Mouse (Mus musculus) kidney, embryonic 16.5 days (tissue): Measurements from ENCODE around the gene Crebl2. TPM values are rescaled to one million over a fixed set of nuclear protein-coding genes. Genes with fewer than 3 reads are reported as not detected.

Source experiments
- ATAC-seq: fragments of 200-750 bp; cut with Nextera tagmentation; 2 replicates; pipeline ENCODE4 v1.8.0; 2017; ENCODE audit warnings: moderate TSS enrichment; ENCODE audit not compliant: low FRiP score, low TSS enrichment
- H3K27ac ChIP-seq: fragments of 300-500 bp; sonication (generic); 2 replicates; pipeline ENCODE4 v1.5.1; 2014; ENCODE audit warnings: low read length
- H3K27me3 ChIP-seq: fragments of 300-500 bp; sonication (generic); 2 replicates; pipeline ENCODE4 v1.6.1; 2014; ENCODE audit warnings: low read length, control low read depth, mixed read lengths; ENCODE audit not compliant: insufficient read depth
- H3K36me3 ChIP-seq: fragments of 300-500 bp; sonication (generic); 2 replicates; pipeline ENCODE4 v1.6.1; 2014; ENCODE audit warnings: low read length, control low read depth, mixed read lengths; ENCODE audit not compliant: insufficient read depth
- H3K4me1 ChIP-seq: fragments of 300-500 bp; sonication (generic); 2 replicates; pipeline ENCODE4 v1.6.1; 2014; ENCODE audit warnings: low read length, control low read depth, mixed read lengths; ENCODE audit not compliant: insufficient read depth
- H3K4me2 ChIP-seq: fragments of 300-500 bp; sonication (generic); replicated peaks from 2 replicates; pipeline ENCODE4 v1.6.1; 2014; ENCODE audit warnings: low read depth, low read length
- H3K4me3 ChIP-seq: fragments of 300-500 bp; sonication (generic); 2 replicates; pipeline ENCODE4 v1.5.1; 2014; ENCODE audit warnings: mild to moderate bottlenecking, low read length
- H3K9ac ChIP-seq: fragments of 300-500 bp; sonication (generic); replicated peaks from 2 replicates; pipeline ENCODE4 v1.6.1; 2014; ENCODE audit warnings: low read length
- H3K9me3 ChIP-seq: fragments of 300-500 bp; sonication (generic); 2 replicates; pipeline ENCODE4 v1.6.1; 2016; ENCODE audit warnings: low read length, control low read depth
- WGBS: fragments of 180-500 bp; shearing (Covaris S2); extraction: QIAGEN DNeasy Blood & Tissue Kit; methylation state at CpG from one replicate; pipeline ENCODE4 v1.1.7; 2014; 5-methylcytosine and 5-hydroxymethylcytosine counted together
- polyA plus RNA-seq: library from polyadenylated mRNA; unstranded; fragments of >200 nt; fragmentation: Nextera tagmentation; extraction: Ambion mirVana; gene quantifications from 2 replicates; pipeline ENCODE4 v1.2.1, GENCODE M21; 2015

The Crebl2 gene
- polyA plus RNA-seq, 1 experiment from 2014 or later: 2.8 TPM

- no peaks in the 10 kb centered on the region for H3K27me3 ChIP-seq
- peak overlapping the region; percentile 59; the same call in 1 of the 2 replicates for H3K27ac ChIP-seq
- ATAC-seq: peak; percentile 72
- no peak overlapping the region for H3K4me3 ChIP-seq
- H3K4me2 ChIP-seq: peak overlapping the region; percentile 37
- 15% methylated on average over 21 of the region's 21 CpGs for WGBS
- H3K36me3 ChIP-seq: no peaks in the 10 kb centered on the region
- no peak overlapping the region; the same call in 1 of the 2 replicates for H3K9ac ChIP-seq
- peaks cover 19% of the 10 kb centered on the region; the same call in 1 of the 2 replicates for H3K4me1 ChIP-seq
- no peaks in the 10 kb centered on the region for H3K9me3 ChIP-seq
These were observed 35.9 kb upstream of the Crebl2 start for GRCm38 (mm10) chr6:134793911-134794520.

DNA sequence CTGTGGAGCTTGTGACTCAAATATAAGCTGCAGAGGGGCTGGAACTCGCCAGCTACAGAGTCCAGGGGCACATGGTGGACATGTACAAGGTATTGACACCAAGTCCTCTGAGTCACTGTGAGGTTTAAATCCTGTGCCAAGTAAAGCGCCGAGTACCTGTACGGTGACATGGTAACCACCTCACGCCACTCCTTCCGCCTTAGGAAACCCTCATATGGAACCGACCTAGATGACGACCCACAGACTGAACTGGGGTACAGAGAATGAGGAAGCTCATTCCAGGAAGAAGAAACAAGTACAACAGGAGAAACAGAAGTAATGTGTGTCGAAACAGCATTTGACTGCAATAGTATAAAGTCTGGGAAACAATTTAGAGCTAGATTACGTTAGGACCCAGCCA lies 33.7 kb upstream of the Crebl2 start:
- H3K4me1 ChIP-seq: peaks cover 12% of the 10 kb centered on the region; the same call in 1 of the 2 replicates
- H3K9me3 ChIP-seq: no peaks in the 10 kb centered on the region
- no peaks in the 10 kb centered on the region for H3K36me3 ChIP-seq
- ATAC-seq: no peak
- H3K4me3 ChIP-seq: no peak overlapping the region
- no peaks in the 10 kb centered on the region for H3K27me3 ChIP-seq
- H3K27ac ChIP-seq: no peak overlapping the region
- H3K9ac ChIP-seq: no peak overlapping the region
- H3K4me2 ChIP-seq: no peak overlapping the region
- WGBS: 87% methylated on average over 10 of the region's 10 CpGs

DNA sequence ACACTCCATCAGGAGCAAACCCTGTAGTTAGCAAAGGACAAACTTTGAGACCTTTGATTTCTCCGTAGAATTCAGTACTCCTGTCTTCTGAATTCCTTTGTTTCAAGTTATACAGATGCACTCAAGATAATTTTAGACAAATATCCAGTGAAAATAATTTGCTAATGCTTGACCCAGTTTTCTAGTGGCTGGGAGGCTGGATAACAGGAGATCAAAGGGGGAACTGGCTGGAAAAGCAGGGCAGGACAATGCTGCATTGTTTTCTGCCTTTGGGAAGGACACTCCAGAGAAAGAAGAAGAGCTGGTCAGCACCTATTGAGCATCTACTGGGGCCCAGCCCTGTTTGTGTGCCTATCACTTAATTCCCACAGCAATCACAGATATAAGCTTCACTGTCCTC lies 28.5 kb upstream of the Crebl2 start:
- H3K4me2 ChIP-seq: no peak overlapping the region
- H3K27ac ChIP-seq: peak overlapping the region; percentile 41; the same call in 1 of the 2 replicates
- no peak overlapping the region for H3K9ac ChIP-seq
- no peaks in the 10 kb centered on the region for H3K9me3 ChIP-seq
- no peaks in the 10 kb centered on the region; the same call in 1 of the 2 replicates for H3K4me1 ChIP-seq
- H3K27me3 ChIP-seq: no peaks in the 10 kb centered on the region
- no peak for ATAC-seq
- WGBS: 39% methylated on average over 1 of the region's 1 CpGs
- H3K36me3 ChIP-seq: no peaks in the 10 kb centered on the region
- H3K4me3 ChIP-seq: no peak overlapping the region

DNA sequence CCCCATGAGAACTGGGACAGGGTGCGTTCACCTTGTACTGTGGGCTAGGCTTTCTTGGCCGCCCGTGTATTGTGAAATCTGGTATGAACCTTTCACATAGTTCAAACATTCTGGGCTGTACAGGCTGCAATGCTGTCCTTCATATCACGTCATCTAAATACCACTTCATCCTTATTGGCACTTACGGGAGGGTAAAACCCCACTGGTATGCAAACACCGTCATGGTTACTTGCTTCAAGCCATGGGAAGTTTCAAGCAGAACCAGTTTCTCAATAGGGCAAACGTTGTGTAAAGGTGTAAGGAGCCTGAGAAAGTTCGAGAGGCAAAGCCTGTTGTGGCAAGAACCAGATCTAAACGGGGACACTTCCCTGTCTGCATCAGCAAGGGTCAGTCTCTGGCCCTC lies 27.3 kb upstream of the Crebl2 start:
- peak; percentile 86 for ATAC-seq
- no peak overlapping the region for H3K4me3 ChIP-seq
- no peaks in the 10 kb centered on the region for H3K9me3 ChIP-seq
- peak overlapping the region; percentile 86 for H3K27ac ChIP-seq
- no peak overlapping the region for H3K9ac ChIP-seq
- no peak overlapping the region for H3K4me2 ChIP-seq
- H3K27me3 ChIP-seq: no peaks in the 10 kb centered on the region
- H3K36me3 ChIP-seq: no peaks in the 10 kb centered on the region
- WGBS: 70% methylated on average over 9 of the region's 9 CpGs
- no peaks in the 10 kb centered on the region; the same call in 1 of the 2 replicates for H3K4me1 ChIP-seq

DNA sequence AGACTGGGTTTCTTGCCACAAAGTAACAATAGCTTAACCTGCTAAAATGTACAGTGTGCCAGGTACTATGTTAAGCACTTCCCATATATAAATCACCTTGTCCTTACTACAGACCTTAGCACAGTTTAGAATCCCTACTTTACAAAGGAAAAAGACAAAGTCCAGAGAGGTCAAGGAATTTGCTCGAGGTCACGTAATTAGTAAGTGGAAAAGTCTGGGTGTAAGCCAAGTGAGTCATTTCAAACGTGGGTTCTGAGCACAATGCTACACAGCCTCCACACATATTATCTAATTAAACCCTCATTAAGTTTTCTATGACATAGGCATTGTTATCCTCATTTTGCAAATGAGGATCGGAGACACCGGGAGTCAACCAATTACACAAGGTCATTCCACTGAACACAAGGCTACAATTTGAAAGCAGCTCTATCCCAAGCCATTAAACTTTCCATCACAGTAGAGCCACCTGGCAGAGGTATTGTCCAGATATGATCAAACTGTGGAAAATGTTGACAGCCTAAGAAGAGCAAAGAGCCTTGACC lies 25.1 kb upstream of the Crebl2 start:
- H3K4me3 ChIP-seq: no peak overlapping the region
- ATAC-seq: no peak
- 69% methylated on average over 5 of the region's 5 CpGs for WGBS
- no peaks in the 10 kb centered on the region for H3K36me3 ChIP-seq
- H3K9ac ChIP-seq: no peak overlapping the region
- no peaks in the 10 kb centered on the region for H3K27me3 ChIP-seq
- H3K27ac ChIP-seq: no peak overlapping the region
- no peak overlapping the region for H3K4me2 ChIP-seq
- no peaks in the 10 kb centered on the region for H3K9me3 ChIP-seq
- H3K4me1 ChIP-seq: no peaks in the 10 kb centered on the region; the same call in 1 of the 2 replicates

DNA sequence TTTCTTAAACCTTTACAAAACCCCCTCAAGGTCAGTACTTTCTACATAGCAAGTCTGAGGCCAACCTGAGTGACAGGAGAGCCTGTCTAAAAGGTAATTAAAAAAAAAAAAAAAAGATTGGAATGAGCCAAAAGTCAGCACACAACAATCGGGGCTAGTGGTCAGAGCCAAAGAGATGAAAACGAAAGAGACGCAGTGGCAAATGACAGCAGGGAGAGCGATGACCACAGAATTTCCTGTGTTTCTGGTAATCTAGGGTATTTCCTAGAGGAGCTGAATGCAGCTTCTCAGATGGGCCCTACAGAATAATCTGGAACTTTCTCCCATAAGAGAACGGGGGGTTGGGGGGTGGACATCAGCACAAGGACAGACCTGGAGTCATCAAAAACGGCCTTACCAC lies 23.8 kb upstream of the Crebl2 start:
- ATAC-seq: no peak
- H3K27me3 ChIP-seq: no peaks in the 10 kb centered on the region
- no peaks in the 10 kb centered on the region for H3K9me3 ChIP-seq
- H3K36me3 ChIP-seq: no peaks in the 10 kb centered on the region
- no peak overlapping the region for H3K27ac ChIP-seq
- H3K4me2 ChIP-seq: no peak overlapping the region
- no peaks in the 10 kb centered on the region; the same call in 1 of the 2 replicates for H3K4me1 ChIP-seq
- WGBS: 85% methylated on average over 6 of the region's 6 CpGs
- no peak overlapping the region for H3K9ac ChIP-seq
- H3K4me3 ChIP-seq: no peak overlapping the region

DNA sequence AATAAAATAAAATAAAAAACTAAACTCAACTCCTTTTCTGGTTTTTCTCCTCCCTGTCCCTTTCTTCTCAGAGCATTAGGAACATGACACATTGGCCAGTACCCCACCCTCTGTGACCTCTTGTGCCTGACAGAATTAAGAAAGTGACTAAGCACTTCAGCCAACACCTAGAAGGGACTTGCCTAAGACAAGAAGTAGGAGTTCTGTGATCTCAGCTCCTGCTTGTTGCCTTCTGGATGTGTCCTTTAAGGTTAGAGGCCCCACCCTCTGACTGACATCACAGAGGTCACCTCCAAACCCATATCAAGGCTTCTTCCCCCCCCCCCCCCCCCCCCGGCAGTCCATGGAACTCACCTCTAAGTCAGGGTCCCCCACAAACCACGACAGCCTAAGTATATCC lies 22.9 kb upstream of the Crebl2 start:
- Histone ChIP-seq H3K36me3 (no peaks in the 10 kb centered on the region), H3K4me2 (no peak overlapping the region), H3K9me3 (no peaks in the 10 kb centered on the region), H3K4me3 (no peak overlapping the region), H3K4me1 (no peaks in the 10 kb centered on the region), H3K27me3 (no peaks in the 10 kb centered on the region), H3K9ac (no peak overlapping the region), H3K27ac (no peak overlapping the region)
- no peak for ATAC-seq
- 69% methylated on average over 1 of the region's 2 CpGs for WGBS

- no peak overlapping the region for H3K4me3 ChIP-seq
- 93% methylated on average over 11 of the region's 11 CpGs for WGBS
- H3K9ac ChIP-seq: no peak overlapping the region
- H3K4me1 ChIP-seq: no peaks in the 10 kb centered on the region
- no peaks in the 10 kb centered on the region for H3K36me3 ChIP-seq
- no peak for ATAC-seq
- H3K27me3 ChIP-seq: no peaks in the 10 kb centered on the region
- H3K9me3 ChIP-seq: no peaks in the 10 kb centered on the region
- no peak overlapping the region for H3K4me2 ChIP-seq
- H3K27ac ChIP-seq: no peak overlapping the region
These were observed 22.2 kb upstream of the Crebl2 start for GRCm38 (mm10) chr6:134807794-134808193.

DNA sequence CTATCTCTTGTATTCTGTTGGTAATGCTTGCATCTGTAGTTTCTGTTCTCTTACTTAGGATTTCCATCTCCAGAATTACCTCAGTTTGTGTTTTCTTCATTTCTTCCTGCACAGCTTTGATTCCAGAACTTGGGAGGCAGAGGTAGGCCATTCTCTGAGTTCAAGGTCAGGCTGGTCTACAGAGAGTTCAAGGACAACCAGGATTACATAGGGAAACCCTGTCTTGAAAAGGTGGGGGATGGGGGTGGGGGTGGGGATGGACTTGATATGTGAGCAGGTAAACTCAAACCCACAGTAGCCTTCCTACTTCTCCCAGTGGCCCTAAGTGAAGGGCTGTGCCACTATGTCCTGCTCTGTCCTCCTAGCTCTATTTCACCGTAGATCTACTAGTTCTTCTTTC lies 16.9 kb upstream of the Crebl2 start:
- Histone ChIP-seq H3K4me3 (no peak overlapping the region), H3K9ac (no peak overlapping the region), H3K9me3 (no peaks in the 10 kb centered on the region), H3K27me3 (no peaks in the 10 kb centered on the region), H3K36me3 (no peaks in the 10 kb centered on the region), H3K4me2 (no peak overlapping the region), H3K4me1 (no peaks in the 10 kb centered on the region), H3K27ac (no peak overlapping the region)
- no peak for ATAC-seq
- WGBS: 100% methylated on average over 1 of the region's 1 CpGs
